15 mouse cellular contexts compared by ENCODE assay signal in genomic region chr3:84224982-84225381, GRCm38 (mm10). TPM values are rescaled to one million over a fixed set of nuclear protein-coding genes. Genes with fewer than 3 reads are reported as not detected.
A peak's percentile ranks its signal among the peaks of the same experiment; 100 is the strongest.
DNase-seq lines count a peak whose midpoint lies in the region; ATAC-seq and TF ChIP-seq lines count a peak whose summit lies in the region.
"Had no signal": no experiment of that assay in that cellular context is flagged by ENCODE, and none has a peak within 500 bp of the region (broad histone marks: within the 10 kb centered on the region; RNA-seq: fewer than 3 reads in every experiment).

No protein-coding gene starts in this region.

- H3K27me3 ChIP-seq in kidney, embryonic 14.5 days (ENCODE audit: control insufficient read depth, insufficient read depth, low read length), result no peaks in the 10 kb centered on the region
- H3K27me3 ChIP-seq: neural tube, embryonic 12.5 days; stomach, embryonic 15.5 days had no signal

- 7% methylated on average over 2 of the region's 2 CpGs for WGBS in lung, adult 2 months
- 21% methylated on average over 2 of the region's 2 CpGs for WGBS in kidney, embryonic 14.5 days

- H3K27ac ChIP-seq in gastrocnemius, adult 2 months, result no peak overlapping the region
- H3K27ac ChIP-seq in kidney, embryonic 14.5 days (ENCODE audit: low read depth, low read length), result no peak overlapping the region
- H3K27ac ChIP-seq: forebrain, embryonic 10.5 days; hindbrain, embryonic 10.5 days; neural tube, embryonic 12.5 days; stomach, embryonic 15.5 days had no signal

- H3K4me2 ChIP-seq in kidney, embryonic 14.5 days (replicated peaks; ENCODE audit: low read depth, low read length), result no peak overlapping the region
- H3K4me2 ChIP-seq: neural tube, embryonic 12.5 days; stomach, embryonic 15.5 days had no signal

- ATAC-seq in kidney, embryonic 14.5 days (ENCODE audit: low FRiP score, low TSS enrichment), result no peak

- H3K36me3 ChIP-seq in kidney, embryonic 14.5 days (ENCODE audit: control insufficient read depth, insufficient read depth, low read length), result no peaks in the 10 kb centered on the region
- H3K36me3 ChIP-seq: forebrain, embryonic 10.5 days; hindbrain, embryonic 10.5 days; stomach, embryonic 15.5 days had no signal

- TF ChIP-seq POLR2A in lung, adult 2 months (IDR thresholded peaks at IDR 0.05; ENCODE audit: borderline replicate concordance, extremely low read depth, low read depth, low read length), result no peak

- TF ChIP-seq CTCF in gastrocnemius, adult 2 months (IDR thresholded peaks at IDR 0.05), result peak; percentile 5; the same call in 1 of the 2 replicates
- 0 out of 2 replicates have a peak, but pooled peaks have one; percentile 2 for TF ChIP-seq CTCF in lung, adult 2 months (IDR thresholded peaks at IDR 0.05; ENCODE audit: insufficient read depth, low read length)

- no peak for DNase-seq in gastrocnemius, adult 2 months
- no peak for DNase-seq in gastrocnemius, postnatal 25 days
- DNase-seq in lung, adult 2 months, result no peak
- no peak for DNase-seq in lung, postnatal 10 days
- peak; percentile 72 for DNase-seq in ES-CJ7 (ENCODE audit: low read depth, low spot score)
- peak; percentile 50 for DNase-seq in naive thymus-derived CD4-positive, alpha-beta T cell, adult 2 months (ENCODE audit: low read depth)
- DNase-seq in spleen, postnatal 36 days (ENCODE audit: low spot score in 2 of 2), result no peak
- DNase-seq: cerebellum, postnatal 36 days; gastrocnemius, postnatal 36 days had no signal

- no peaks in the 10 kb centered on the region for H3K9me3 ChIP-seq in kidney, embryonic 14.5 days (ENCODE audit: control insufficient read depth, low read length)
- H3K9me3 ChIP-seq: forebrain, embryonic 10.5 days; hindbrain, embryonic 10.5 days; neural tube, embryonic 12.5 days; stomach, embryonic 15.5 days had no signal

- peaks cover 3% of the 10 kb centered on the region; the same call in 1 of the 2 replicates for H3K4me1 ChIP-seq in lung, adult 2 months (ENCODE audit: control insufficient read depth, insufficient read depth, low read length)
- H3K4me1 ChIP-seq in kidney, embryonic 14.5 days (ENCODE audit: control insufficient read depth, insufficient read depth, low read length), result peaks cover 10% of the 10 kb centered on the region; the same call in 1 of the 2 replicates

- H3K4me3 ChIP-seq in gastrocnemius, adult 2 months, result no peak overlapping the region
- H3K4me3 ChIP-seq in lung, adult 2 months (replicated peaks; ENCODE audit: extremely low read depth, low read depth, low read length), result no peak overlapping the region
- no peak overlapping the region for H3K4me3 ChIP-seq in kidney, embryonic 14.5 days (ENCODE audit: low read length)
- H3K4me3 ChIP-seq: forebrain, embryonic 10.5 days; hindbrain, embryonic 10.5 days; neural tube, embryonic 12.5 days; stomach, embryonic 15.5 days had no signal

- H3K9ac ChIP-seq in kidney, embryonic 14.5 days (ENCODE audit: low read depth, low read length), result no peak overlapping the region
- H3K9ac ChIP-seq: neural tube, embryonic 12.5 days; stomach, embryonic 15.5 days had no signal

- intact Hi-C loops in gastrocnemius, adult 2 months (cut with DNase I), result loop anchor here (5.0 kb wide), 2 partner anchors 33 to 37 kb away; no protein-coding TSS in a partner anchor

RNA-seq across cellular contexts. Expression of gene Gm6525, which starts 51.1 kb away (rescaled TPM):
- not detected for total RNA-seq in gastrocnemius, adult 2 months (2021)
- not detected for total RNA-seq in gastrocnemius, postnatal 25 days (2021)
- polyA plus RNA-seq in lung, adult 2 months (2012; rRNA removed), result not detected in 2 replicates
- 0.44 and 1.1 TPM in 2 replicates for polyA plus RNA-seq in kidney, embryonic 14.5 days (2014; fragmentation: Nextera tagmentation; extraction: Ambion mirVana)
- total RNA-seq: gastrocnemius, postnatal 36 days; layer of hippocampus, adult 18-20 months had no signal

Comparison
In these comparisons a context has a peak if more than half of its experiments do, and no peak if none do; other contexts are left out.
1. DNase-seq: peak in ES-CJ7 (single experiment) and naive thymus-derived CD4-positive, alpha-beta T cell, adult 2 months (single experiment); none in gastrocnemius, adult 2 months (single experiment), gastrocnemius, postnatal 25 days (single experiment), lung, adult 2 months (single experiment), lung, postnatal 10 days (single experiment) and spleen, postnatal 36 days (0 of 2).